Mouse (Mus musculus) cerebral cortex, adult 2 months (tissue): Measurements from ENCODE around the gene Klk5.

Source experiments
- WGBS: fragments of 180-500 bp; shearing (Covaris S2); methylation state at CpG from one replicate; pipeline ENCODE4 v1.1.7; 2018; 5-methylcytosine and 5-hydroxymethylcytosine counted together

The Klk5 gene

GRCm38 (mm10) chr7:43841701-43842100 is at the start of gene Klk5:
Klk5 (plus strand) TSS chr7:43841971.
- WGBS = 65% methylated on average over 3 of the region's 3 CpGs

- 6% methylated on average over 8 of the region's 8 CpGs for WGBS
Observed at GRCm38 (mm10) chr7:43796355-43796754, 45.4 kb upstream of the Klk5 start.

- WGBS = 1% methylated on average over 28 of the region's 28 CpGs
Observed at GRCm38 (mm10) chr7:43797333-43797769, 44.4 kb upstream of the Klk5 start, which contains the start of gene Klk8. Klk8 (plus strand) TSS chr7:43797577.

- WGBS = 38% methylated on average over 13 of the region's 13 CpGs
Observed at GRCm38 (mm10) chr7:43797844-43798462, 43.8 kb upstream of the Klk5 start.

- 81% methylated on average over 7 of the region's 7 CpGs for WGBS
Observed at GRCm38 (mm10) chr7:43799876-43800275, 41.9 kb upstream of the Klk5 start.

- 47% methylated on average over 5 of the region's 5 CpGs for WGBS
Observed at GRCm38 (mm10) chr7:43810994-43811393, 30.8 kb upstream of the Klk5 start, which contains the start of gene Klk7. Klk7 (plus strand) TSS chr7:43811294.

- 86% methylated on average over 7 of the region's 7 CpGs for WGBS
Observed at GRCm38 (mm10) chr7:43815211-43815610, 26.6 kb upstream of the Klk5 start.

GRCm38 (mm10) chr7:43821581-43821980 is 20.2 kb upstream of the Klk5 start:
- WGBS = 94% methylated on average over 7 of the region's 7 CpGs

- 71% methylated on average over 10 of the region's 10 CpGs for WGBS
Observed at GRCm38 (mm10) chr7:43824199-43824598, 17.6 kb upstream of the Klk5 start, which contains the start of gene Klk6. Klk6 (plus strand) TSS chr7:43824499.

- 88% methylated on average over 5 of the region's 5 CpGs for WGBS
Observed at GRCm38 (mm10) chr7:43826056-43826455, 15.7 kb upstream of the Klk5 start.

GRCm38 (mm10) chr7:43827706-43828105 is 14.1 kb upstream of the Klk5 start:
- 87% methylated on average over 4 of the region's 4 CpGs for WGBS

- WGBS = 93% methylated on average over 8 of the region's 8 CpGs
Observed at GRCm38 (mm10) chr7:43829006-43829405, 12.8 kb upstream of the Klk5 start.

GRCm38 (mm10) chr7:43843801-43844200 is 2.0 kb downstream of the Klk5 start:
- WGBS = 92% methylated on average over 4 of the region's 4 CpGs

GRCm38 (mm10) chr7:43851616-43852015 is 9.8 kb downstream of the Klk5 start:
- 92% methylated on average over 6 of the region's 6 CpGs for WGBS

GRCm38 (mm10) chr7:43854642-43855380 is 13.0 kb downstream of the Klk5 start:
- WGBS = 85% methylated on average over 9 of the region's 9 CpGs

GRCm38 (mm10) chr7:43855709-43856108 is 13.9 kb downstream of the Klk5 start:
- 74% methylated on average over 3 of the region's 3 CpGs for WGBS

- WGBS = 76% methylated on average over 7 of the region's 7 CpGs
Observed at GRCm38 (mm10) chr7:43856307-43856706, 14.5 kb downstream of the Klk5 start.

GRCm38 (mm10) chr7:43857501-43857900 is 15.7 kb downstream of the Klk5 start:
- 92% methylated on average over 12 of the region's 12 CpGs for WGBS

- 43% methylated on average over 8 of the region's 8 CpGs for WGBS
Observed at GRCm38 (mm10) chr7:43860411-43860810, 18.6 kb downstream of the Klk5 start.

GRCm38 (mm10) chr7:43873237-43873636 is 31.5 kb downstream of the Klk5 start:
- WGBS = 6% methylated on average over 10 of the region's 10 CpGs

GRCm38 (mm10) chr7:43873674-43874073 is 31.9 kb downstream of the Klk5 start:
- WGBS = 72% methylated on average over 3 of the region's 3 CpGs

GRCm38 (mm10) chr7:43874868-43875375 is 33.2 kb downstream of the Klk5 start:
- WGBS = 88% methylated on average over 6 of the region's 6 CpGs

GRCm38 (mm10) chr7:43876444-43876843 is 34.7 kb downstream of the Klk5 start:
- 87% methylated on average over 4 of the region's 4 CpGs for whole genome bisulfite sequencing
